Mouse (Mus musculus): ENCODE measurements around the gene Lrmda. TPM values are rescaled to one million over a fixed set of nuclear protein-coding genes. Genes with fewer than 3 reads are reported as not detected.

Gene Lrmda
- total and polyA plus RNA-seq, 3 experiments = 5.1 to 5.9 TPM; not detected in 1

GRCm38 (mm10) chr14:22445161-22445821, 425.8 kb downstream of the Lrmda start:
- DNase-seq (ENCODE audit: low read depth, low spot score) = no peak
- TF ChIP-seq MYC (IDR thresholded peaks at IDR 0.05; ENCODE audit: low read depth, low read length) (no peak), MAFK (IDR thresholded peaks at IDR 0.05; ENCODE audit: borderline replicate concordance, low read depth, low read length) (no peak), POLR2AphosphoS5 (IDR thresholded peaks at IDR 0.05; ENCODE audit: borderline replicate concordance, low read depth, low read length) (no peak), MYB (IDR thresholded peaks at IDR 0.05; ENCODE audit: low read depth, low read length) (no peak), MAX (IDR thresholded peaks at IDR 0.05; ENCODE audit: low read length) (no peak), JUND (IDR thresholded peaks at IDR 0.05; ENCODE audit: low read depth, low read length) (no peak), ZC3H11A (IDR thresholded peaks at IDR 0.05; ENCODE audit: low read depth, low read length) (no peak), TCF12 (IDR thresholded peaks at IDR 0.05; ENCODE audit: low read depth, low read length) (no peak), MEF2A (IDR thresholded peaks at IDR 0.05; ENCODE audit: extremely low read depth, insufficient replicate concordance, low read depth, low read length, poor library complexity, severe bottlenecking) (no peak), SMC3 (IDR thresholded peaks at IDR 0.05; ENCODE audit: low read depth, low read length) (no peak), BHLHE40 (IDR thresholded peaks at IDR 0.05; ENCODE audit: borderline replicate concordance, low read depth, low read length) (no peak), CHD2 (IDR thresholded peaks at IDR 0.05; ENCODE audit: low read length) (no peak), TBP (IDR thresholded peaks at IDR 0.05; ENCODE audit: low read depth, low read length) (no peak), USF2 (IDR thresholded peaks at IDR 0.05; ENCODE audit: borderline replicate concordance in 1 of 2, insufficient read depth in 1 of 2, low read depth in 1 of 2, low read length in 2 of 2) (no peak), KAT2A (conservative IDR thresholded peaks at IDR 0.05; ENCODE audit: low read depth, low read length) (no peak)

GRCm38 (mm10) chr14:22445841-22446570, 426.5 kb downstream of the Lrmda start:
- TF ChIP-seq EP300 (IDR thresholded peaks at IDR 0.05; ENCODE audit: low read depth in 1 of 2, low read length in 2 of 2) (no peak), BHLHE40 (IDR thresholded peaks at IDR 0.05; ENCODE audit: borderline replicate concordance, low read depth, low read length) (no peak), SMC3 (IDR thresholded peaks at IDR 0.05; ENCODE audit: low read depth, low read length) (no peak), KAT2A (conservative IDR thresholded peaks at IDR 0.05; ENCODE audit: low read depth, low read length) (no peak), ELF1 (IDR thresholded peaks at IDR 0.05; ENCODE audit: low read depth, low read length) (no peak), SIN3A (IDR thresholded peaks at IDR 0.05; ENCODE audit: low read length) (no peak), TBP (IDR thresholded peaks at IDR 0.05; ENCODE audit: low read depth, low read length) (no peak), CTCF (IDR thresholded peaks at IDR 0.05 in 2 of 3, conservative IDR thresholded peaks at IDR 0.05 in 1 of 3; ENCODE audit: control insufficient read depth in 1 of 3, insufficient read depth in 1 of 3, low read depth in 2 of 3, low read length in 3 of 3, poor library complexity in 1 of 3, severe bottlenecking in 1 of 3) (no peak), RAD21 (IDR thresholded peaks at IDR 0.05; ENCODE audit: low read depth, low read length) (no peak), NELFE (IDR thresholded peaks at IDR 0.05; ENCODE audit: low read depth, low read length) (no peak)
- no peaks in the 10 kb centered on the region for H3K27me3 ChIP-seq (ENCODE audit: control insufficient read depth in 1 of 2, insufficient read depth in 2 of 2, low read length in 2 of 2)

More at GRCm38 (mm10) chr14:22445161-22445821, 425.8 kb downstream of the Lrmda start:
- Histone ChIP-seq H3K9ac (ENCODE audit: control insufficient read depth, low read depth, low read length, poor library complexity, severe bottlenecking) (no peak overlapping the region), H3K27ac (ENCODE audit: control insufficient read depth, low read depth, low read length) (no peak overlapping the region), H3K27me3 (ENCODE audit: control insufficient read depth in 1 of 2, insufficient read depth in 2 of 2, low read length in 2 of 2) (no peaks in the 10 kb centered on the region), H3K9me3 (replicated peaks; ENCODE audit: insufficient read depth, low read length) (no peaks in the 10 kb centered on the region), H3K4me3 (ENCODE audit: control insufficient read depth in 1 of 2, insufficient read depth in 1 of 2, low read depth in 2 of 2, low read length in 2 of 2) (no peak overlapping the region), H3K79me2 (ENCODE audit: control insufficient read depth, insufficient read depth, low read length, poor library complexity) (no peaks in the 10 kb centered on the region), H3K4me1 (ENCODE audit: control insufficient read depth in 1 of 2, insufficient read depth in 2 of 2, low read length in 2 of 2) (no peaks in the 10 kb centered on the region), H3K36me3 (ENCODE audit: control insufficient read depth in 1 of 2, insufficient read depth in 2 of 2, low read length in 2 of 2) (no peaks in the 10 kb centered on the region; a peak in 1 of 4 replicates)

More at GRCm38 (mm10) chr14:22445841-22446570, 426.5 kb downstream of the Lrmda start:
- H3K4me1 ChIP-seq (ENCODE audit: control insufficient read depth in 1 of 2, insufficient read depth in 2 of 2, low read length in 2 of 2) = no peaks in the 10 kb centered on the region
- H3K9ac ChIP-seq (ENCODE audit: control insufficient read depth, low read depth, low read length, poor library complexity, severe bottlenecking) = no peak overlapping the region
- DNase-seq (ENCODE audit: low read depth, low spot score) = peak; percentile 18
- H3K27ac ChIP-seq (ENCODE audit: control insufficient read depth, low read depth, low read length) = no peak overlapping the region
- no peak overlapping the region for H3K4me3 ChIP-seq (ENCODE audit: control insufficient read depth in 1 of 2, insufficient read depth in 1 of 2, low read depth in 2 of 2, low read length in 2 of 2)
- H3K9me3 ChIP-seq (replicated peaks; ENCODE audit: insufficient read depth, low read length) = no peaks in the 10 kb centered on the region
- no peaks in the 10 kb centered on the region; a peak in 1 of 4 replicates for H3K36me3 ChIP-seq (ENCODE audit: control insufficient read depth in 1 of 2, insufficient read depth in 2 of 2, low read length in 2 of 2)
- no peaks in the 10 kb centered on the region for H3K79me2 ChIP-seq (ENCODE audit: control insufficient read depth, insufficient read depth, low read length, poor library complexity)
